Mouse (Mus musculus) v-Abl transformed pro-B cells (cell line): ENCODE data around the gene Csnk2b.

Experiments
- in situ Hi-C, 2 experiments: fragments of 400-800 bp; cut with MboI; formaldehyde crosslinking; loops; one replicate each; pipeline ENCODE4 v1.15.1; 2025; ENCODE audit not compliant: unreplicated experiment in 2 of 2

Csnk2b gene

DNA sequence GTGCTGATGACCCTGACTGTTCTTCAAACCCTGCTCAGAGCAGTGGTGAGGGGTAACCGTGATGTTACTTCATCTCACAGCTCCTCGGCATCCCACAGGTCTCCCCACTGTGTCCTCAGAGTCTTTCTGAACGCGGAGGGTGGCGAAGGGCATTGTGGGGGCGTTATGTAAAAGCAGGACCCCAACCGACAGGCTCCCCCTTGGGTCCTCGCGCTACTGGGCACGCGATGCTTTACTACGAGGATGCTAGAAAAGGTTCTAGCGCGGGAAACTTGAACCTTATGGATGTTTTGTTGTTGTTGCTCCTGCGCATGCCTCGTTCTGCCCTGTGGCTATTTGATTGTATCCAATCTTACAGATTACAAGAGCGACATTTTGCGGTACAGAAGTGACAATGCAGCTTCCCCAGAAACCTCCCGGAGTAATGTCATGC, at the start of gene Csnk2b:
TSS of gene Csnk2b (minus strand) at position 183 of the 433 bp plus-strand sequence.
- in situ Hi-C loops: no loop called here

GRCm38 (mm10) chr17:35168541-35169207, 46.8 kb upstream of the Csnk2b start:
- in situ Hi-C loops: no loop called here

- in situ Hi-C loops: no loop called here
These were observed 45.9 kb upstream of the Csnk2b start for GRCm38 (mm10) chr17:35167794-35168193.

DNA sequence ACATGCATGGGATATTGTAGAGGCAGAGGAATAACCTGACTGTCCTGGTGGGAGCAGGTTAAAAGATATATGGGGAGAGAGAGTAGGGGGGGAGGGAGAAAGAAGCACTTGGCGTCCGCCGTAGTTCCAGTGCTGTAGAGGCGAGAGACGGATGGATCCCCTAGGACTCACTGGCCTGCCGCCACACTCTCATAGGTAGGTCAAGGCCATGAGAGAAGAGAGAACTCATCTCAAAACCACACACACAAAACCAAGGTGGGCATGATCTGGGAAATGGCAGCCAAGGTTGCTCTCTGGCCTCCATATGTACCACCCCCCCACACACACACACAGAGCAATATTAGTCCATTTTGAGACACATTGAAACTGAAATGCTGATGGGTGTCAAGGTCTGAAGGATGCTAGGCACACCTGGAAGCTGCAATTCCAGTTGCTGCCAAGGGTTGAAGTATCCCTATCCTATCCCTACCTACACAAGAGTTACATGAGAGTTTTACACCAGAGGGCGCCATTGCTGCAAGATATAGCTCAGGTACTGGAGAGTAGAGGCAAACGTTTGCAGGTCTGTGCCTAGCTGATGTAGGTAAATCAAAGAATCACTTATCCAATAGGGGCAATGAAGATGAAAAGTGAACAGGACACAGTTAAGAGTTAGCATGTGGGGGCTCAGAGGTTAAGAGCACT, 44.6 kb upstream of the Csnk2b start:
- in situ Hi-C loops: no loop called here

GRCm38 (mm10) chr17:35165451-35166155, 43.8 kb upstream of the Csnk2b start:
- in situ Hi-C loops: no loop called here

DNA sequence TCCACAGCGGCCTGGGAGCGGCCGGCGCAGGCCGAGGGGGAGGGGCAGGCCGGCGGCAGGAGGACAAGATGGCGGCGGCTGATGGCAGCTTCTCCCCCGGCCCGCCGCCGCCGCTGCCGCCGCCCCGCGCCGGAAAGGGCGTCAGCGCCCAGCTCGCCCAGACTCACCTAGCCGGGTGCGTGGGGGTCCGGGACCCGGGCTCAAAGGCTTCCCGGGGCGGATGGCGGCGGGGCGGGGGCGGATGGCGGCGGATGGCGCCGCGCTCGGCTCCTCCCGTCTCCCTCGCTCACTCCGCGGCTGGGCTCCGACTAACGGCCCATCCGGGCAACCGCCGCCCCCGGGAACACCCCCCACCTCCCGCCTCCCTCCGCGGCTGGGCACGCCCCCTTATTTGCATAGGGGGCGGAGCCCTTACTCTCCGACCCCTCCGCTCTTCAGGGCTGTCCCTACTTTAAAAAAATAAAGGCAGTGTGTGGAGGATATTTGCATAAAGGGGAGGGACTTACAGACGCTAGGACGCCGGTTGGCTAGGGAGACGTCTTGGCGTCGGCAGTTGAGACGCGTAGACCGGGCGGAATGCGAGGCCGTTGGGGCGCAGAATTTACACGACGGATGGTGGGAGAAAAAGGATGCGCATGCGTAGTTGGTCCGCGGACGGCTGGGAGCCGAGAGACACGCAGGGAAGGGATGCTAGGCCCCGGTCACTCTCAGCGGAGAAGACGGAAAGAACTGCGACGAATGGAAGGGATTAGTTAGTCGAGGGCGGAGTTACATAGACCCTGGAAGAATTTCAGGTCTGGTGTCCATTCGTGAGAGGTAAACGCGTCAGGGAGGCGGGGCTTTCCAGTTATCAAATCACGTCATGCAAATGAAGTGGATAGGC, 43.0 kb upstream of the Csnk2b start, which contains the start of gene Prrc2a:
TSS of gene Prrc2a (minus strand) at position 330 of the 883 bp plus-strand sequence.
- in situ Hi-C loops: no loop called here

DNA sequence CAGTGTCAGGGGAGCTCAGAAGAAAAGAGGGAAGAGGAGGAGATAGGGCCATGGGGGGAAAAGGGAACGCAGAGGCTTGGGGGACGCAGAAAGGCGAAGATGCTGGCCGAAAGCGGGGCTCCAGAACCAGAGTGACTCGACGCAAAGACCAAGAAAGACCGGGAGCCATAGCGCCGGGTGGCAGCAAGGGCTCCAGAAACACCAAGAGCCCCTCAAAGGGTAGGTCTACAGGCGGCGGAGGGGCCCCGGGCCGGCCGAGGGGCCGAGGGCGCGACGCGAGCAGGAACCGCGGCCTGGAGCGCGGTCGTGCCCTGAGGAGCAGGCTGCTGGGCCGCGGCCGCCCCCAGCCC, 42.3 kb upstream of the Csnk2b start:
- in situ Hi-C loops: no loop called here

GRCm38 (mm10) chr17:35163326-35164081, 41.7 kb upstream of the Csnk2b start:
- in situ Hi-C loops: no loop called here

DNA sequence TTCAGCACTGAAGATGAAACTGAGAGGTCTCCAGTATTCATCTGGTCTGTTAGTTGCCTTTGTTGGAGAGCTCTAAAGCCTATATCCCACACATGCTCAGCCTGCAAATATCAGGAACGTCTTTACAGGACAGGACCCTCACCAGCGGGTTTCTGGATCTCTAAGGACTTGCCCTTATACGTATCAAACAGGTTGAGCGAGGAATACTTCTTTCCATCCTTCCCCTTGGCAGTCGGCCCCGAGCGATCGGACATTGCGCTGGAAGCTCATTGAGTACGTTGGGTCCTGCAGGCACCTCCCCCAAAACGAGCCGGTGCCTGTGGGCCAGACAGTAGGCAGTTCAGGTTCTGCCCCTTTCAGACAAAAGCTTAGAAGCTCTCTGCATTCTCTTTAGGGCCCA, 40.9 kb upstream of the Csnk2b start:
- in situ Hi-C loops: no loop called here

DNA sequence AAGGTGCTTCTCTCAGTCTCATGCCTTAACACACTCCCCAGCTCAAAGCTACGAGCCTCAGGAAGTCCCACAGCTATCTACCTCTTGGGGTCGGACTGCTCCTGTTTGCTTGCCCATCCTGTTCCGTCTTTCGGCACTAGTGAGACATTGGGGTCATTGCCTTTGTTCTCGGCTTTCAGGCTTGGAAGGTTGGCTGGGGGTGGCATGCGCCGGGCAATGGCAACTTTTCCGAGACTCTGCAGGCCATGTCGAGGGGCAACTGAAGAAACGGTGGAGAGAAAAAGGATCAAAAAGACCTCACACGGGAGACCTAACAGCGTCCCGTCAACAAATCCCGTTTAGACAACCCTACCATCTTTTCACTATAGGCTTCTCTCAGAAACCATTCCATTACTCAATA, 40.3 kb upstream of the Csnk2b start:
- in situ Hi-C loops: no loop called here

DNA sequence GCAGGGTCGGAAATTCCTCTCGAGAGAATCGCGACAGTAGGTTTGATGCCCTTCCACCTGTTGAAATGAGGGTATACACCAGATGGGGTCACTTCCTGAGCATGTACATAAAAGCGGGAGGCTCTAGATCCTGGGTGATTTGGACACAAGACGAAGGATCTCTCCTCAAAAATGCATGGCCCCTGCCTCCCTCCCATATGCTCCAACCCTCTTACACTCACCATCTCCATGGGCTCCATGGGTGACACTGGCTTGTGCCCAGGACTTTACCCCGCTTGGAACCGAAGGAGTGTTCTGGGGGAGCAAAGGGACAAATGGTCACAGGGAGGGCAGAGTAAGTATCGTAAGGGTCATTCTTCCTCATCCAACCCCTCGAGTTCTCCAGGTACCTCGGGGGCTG, 39.6 kb upstream of the Csnk2b start:
- in situ Hi-C loops: no loop called here

- in situ Hi-C loops: no loop called here
These were observed 37.8 kb upstream of the Csnk2b start for GRCm38 (mm10) chr17:35159638-35160037.

DNA sequence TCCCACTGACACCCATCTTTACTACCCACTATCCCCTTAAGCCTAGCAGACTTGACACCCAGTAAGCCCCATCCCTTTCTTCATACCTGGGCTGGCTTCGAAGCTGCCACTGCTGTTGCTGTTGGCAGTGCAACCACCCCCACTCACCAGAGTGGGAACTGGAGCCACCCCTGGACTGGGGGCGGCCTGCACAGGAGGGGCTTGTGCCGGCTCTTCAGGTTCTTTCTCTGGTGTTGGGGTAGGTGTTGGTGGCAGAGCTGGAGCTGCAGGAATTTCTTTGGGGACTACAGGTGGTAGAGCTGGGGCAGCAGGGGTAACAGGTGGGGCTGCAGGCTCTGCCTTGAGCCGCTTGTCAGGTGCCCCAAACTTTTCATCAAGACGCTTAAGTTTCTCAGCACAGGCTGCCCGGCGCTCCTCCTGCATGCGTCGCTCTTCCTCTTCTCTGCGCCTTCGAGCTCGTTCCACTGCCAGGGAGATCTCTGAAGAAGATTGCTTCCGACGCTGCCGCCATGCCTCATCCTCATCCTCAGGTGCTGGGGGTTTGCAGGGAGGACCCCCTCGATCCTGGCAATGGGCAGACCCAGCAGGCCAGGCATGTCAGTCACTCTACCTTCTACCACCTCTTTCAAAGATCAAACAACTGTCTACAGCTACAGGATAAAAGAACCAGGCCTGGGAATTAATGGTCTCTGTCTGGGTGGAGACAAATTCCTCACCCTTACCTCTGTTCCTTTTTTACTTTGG, 37.2 kb upstream of the Csnk2b start:
- in situ Hi-C loops: no loop called here

DNA sequence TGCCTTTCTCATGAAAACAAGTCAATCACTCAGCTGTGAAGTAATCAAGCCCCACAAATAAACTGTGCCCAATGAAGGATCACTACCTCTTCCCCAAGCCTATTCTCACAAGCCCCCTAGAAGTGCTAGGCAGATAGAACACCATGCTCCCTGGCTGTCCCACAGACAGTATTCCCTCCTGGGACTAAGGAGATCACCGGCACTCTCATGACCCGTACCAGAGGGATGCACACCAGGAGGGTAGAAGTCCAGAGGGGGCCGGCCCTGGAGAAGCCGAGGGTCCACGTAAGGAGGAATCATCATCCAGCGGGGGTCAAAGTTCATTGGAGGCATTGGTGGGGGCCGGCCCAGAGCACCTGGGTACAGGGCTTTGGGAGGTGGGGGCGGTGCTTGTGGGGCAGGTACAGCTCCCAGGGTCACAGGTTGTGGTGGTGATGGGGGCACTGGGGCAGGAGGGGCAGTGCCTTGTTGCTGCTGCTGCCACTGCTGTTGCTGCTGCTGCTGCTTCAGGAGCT, 35.9 kb upstream of the Csnk2b start:
- in situ Hi-C loops: no loop called here

DNA sequence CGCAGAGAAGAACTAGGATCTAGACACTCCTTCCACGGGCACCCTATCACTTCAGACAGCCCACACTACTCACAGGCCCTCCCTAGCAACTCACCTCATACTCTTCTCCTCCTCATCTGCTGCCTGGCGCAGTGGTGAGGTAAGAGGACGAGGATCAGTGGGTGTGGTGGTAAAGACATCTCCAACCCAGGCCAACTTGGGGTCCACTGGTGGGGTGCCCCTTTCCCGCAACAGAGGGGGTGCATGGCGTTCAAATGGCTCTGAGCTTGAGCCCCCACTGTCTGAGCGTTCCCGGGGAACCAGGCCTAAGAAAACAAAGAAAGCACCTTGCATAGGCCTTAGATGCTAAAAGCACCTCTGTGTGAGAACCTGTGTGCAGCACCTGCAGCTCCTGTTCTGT, 35.4 kb upstream of the Csnk2b start:
- in situ Hi-C loops: no loop called here

DNA sequence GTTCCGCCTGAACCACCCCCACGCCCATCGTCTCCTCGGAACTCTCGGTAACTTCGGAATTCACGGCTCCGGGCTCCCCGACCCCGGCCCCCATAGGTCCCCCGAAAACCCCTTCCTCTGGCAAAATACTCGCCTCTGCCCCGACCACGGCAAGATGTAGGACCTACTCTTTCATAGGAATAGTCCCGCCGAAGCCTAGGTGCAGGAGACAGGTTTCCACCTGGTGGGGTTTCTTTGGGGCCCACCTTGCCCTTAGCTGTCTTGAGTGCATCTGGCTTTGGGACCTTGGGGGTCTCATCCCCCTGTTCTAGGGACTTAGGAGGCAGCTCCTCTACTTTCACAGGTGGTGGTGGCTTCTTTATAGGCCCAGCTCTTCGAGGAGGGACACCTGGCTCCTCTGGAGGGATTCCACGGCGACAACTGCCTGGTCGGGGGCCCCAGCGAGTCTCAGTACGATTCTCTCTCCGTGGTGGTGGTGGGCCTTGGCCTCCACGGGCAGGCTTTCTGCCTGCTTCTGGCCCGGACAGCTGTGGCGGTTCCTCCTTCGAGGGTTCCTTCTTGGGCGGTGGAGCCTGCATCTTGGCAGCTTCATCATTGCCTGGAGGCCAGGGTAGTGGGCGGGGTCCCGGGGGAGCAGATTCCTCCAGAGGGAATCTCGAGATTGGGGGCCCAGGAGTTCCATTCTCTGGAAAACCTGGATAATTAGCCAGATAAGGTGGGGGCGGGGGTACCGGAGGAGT, 34.8 kb upstream of the Csnk2b start:
- in situ Hi-C loops: no loop called here

DNA sequence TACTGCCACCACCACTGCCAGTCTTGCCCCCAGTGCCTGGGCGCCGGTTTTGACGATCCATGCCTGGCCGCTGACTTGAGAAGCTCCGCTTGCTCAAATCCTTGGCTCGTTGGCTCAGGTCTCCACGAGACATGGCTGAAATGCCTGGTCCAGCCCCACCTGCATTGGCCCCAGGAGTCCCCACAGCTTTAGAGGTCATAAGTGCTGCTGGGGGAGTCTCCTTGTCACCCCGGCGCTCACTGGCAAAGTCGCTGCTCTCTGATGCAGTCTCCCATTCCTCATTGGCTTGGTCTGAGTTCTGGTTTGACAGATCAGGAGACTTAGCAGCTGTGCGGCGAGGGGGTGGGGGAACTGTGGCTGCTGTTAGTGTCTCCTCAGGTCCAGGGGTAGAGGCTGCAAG, 33.6 kb upstream of the Csnk2b start:
- in situ Hi-C loops: no loop called here

DNA sequence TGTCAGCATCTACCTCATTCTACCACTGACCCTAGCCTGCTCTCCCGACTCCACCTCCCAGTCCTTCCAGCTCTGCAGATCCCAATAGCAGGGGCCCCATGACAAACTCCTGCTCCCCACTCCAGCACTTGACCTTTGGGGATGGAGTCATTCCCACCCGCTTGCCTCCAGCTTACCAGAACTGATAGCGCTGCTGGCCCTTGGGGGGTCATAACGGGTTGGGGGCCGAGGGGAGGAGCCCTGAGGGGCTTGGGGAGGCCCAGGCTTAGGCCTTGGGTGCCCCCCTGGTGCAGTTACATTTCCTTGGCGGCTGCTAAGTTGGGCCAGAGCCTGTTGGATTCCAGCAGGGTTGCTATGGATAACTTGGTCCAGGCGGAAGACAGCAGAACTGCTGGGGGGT, 32.8 kb upstream of the Csnk2b start:
- in situ Hi-C loops: no loop called here

DNA sequence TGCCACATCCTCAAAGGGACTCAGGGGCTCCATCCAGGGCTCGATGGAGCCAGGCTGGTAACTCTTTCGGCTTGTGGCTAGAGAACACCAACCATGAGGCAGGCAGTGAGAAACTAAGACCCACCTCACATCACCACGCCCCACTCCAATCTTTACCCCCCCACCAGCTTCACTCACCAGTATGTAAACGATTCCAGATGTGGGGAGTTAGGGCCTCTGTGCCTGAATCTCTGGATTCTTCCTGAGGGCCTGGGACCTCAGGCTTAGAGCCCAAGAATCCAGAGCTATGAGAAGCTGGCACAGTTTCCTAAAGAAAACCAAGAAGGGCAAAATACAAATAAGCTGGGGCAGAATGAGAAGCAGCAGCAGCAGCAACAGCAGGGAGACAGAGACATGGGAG, 32.1 kb upstream of the Csnk2b start:
- in situ Hi-C loops: no loop called here
